Mouse (Mus musculus): ENCODE data around the gene Tmem88.

The Tmem88 gene

DNA sequence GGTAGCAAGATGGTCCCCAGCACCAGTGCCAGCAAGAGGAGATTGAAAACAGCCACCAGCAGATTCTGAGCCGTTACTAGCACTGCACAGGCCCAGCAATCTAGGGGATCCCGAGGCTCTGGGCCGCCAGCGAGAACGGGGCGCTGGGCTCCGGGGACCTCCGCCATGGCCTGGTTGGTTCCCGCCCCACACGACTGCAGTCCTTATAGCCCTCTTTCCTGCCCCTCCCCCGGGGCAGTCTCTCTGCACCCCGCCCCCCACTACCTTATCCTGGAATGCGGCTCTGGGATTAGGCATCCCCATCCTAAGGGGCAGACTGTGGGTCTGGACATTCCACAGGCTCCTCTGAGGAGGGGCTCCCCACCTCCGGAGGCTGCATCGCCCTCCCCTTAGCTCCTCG is at the start of gene Tmem88:
Tmem88 (minus strand) TSS at position 176 of the 400 bp plus-strand sequence.
- DNase-seq (ENCODE audit: low spot score), result no peak

DNA sequence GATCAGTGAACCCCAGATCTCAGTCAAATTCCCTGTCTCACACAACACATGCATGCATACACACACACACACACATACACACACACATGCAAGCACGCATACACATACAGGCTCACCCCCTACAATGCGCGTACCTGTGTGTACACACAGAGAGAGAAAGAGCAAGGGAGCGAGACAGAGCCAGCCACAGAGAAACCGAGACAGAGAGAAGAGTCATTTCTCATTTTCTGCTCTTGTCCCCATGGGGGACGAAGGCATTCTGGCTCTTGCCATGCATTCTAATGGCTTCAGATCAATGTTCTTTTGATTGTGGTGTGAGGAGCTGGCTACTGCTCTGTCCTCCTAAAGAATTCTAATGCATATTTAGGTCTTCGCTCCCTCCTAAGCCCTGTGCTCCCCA is 49.3 kb upstream of the Tmem88 start:
- DNase-seq (ENCODE audit: low spot score), result no peak

DNA sequence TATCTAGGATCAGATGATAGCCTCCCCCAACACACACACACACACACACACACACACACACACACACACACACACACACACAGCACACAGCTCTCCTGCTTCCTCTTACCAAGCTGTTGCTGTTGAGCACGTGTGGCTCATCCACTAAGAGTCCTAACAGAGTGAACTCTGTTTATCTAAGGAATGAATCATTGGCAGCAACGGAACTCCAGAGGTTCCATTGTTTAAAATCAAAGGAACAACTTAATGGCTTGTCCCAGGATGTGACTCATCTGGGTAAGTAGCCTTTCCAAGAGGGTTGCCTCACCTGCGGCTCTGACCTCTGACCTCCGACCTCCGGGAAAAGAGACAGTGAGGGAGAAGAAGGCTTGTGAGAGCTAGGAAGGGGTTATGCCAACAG is 45.3 kb upstream of the Tmem88 start:
- DNase-seq (ENCODE audit: low spot score), result no peak

DNA sequence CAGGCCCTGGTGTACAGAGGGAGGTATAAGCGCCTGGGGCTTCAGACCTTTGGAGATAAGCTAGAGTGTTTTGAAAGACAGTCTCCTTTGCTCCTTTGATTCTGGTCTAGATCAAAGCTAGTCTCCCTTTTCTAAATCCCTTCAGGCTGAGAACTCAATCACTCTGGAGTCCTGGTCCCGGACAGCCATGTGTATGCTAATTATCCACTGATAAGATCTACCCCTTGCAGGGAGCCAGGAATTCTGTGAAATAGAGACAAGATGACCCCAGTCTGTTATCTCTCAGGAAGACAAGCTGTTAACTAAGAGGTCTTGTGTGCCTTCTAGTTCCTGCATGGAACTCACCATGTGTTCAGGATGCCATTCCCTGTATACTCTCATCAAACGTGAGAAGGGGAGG is 39.3 kb upstream of the Tmem88 start:
- DNase-seq (ENCODE audit: low spot score), result no peak

DNA sequence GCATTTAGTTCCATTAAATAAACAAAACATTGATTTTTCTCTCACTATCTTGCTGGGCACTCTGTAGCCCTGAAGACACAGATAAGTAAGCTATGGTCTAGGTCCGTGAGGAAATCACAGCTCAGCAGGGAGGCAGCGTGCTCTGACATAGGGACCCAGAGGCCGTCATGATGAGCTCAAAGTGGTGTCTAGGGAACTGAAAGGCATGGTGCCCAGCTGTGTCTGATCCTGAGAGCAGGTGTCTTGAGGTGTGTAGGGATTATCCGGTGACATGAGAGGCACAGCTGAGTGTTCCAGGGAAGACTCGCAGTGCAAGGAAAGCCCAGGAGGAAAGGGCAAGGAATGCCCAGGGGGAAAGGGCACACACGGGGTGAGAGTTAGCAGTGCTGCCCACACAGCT is 35.2 kb upstream of the Tmem88 start:
- DNase-seq (ENCODE audit: low spot score), result no peak

DNA sequence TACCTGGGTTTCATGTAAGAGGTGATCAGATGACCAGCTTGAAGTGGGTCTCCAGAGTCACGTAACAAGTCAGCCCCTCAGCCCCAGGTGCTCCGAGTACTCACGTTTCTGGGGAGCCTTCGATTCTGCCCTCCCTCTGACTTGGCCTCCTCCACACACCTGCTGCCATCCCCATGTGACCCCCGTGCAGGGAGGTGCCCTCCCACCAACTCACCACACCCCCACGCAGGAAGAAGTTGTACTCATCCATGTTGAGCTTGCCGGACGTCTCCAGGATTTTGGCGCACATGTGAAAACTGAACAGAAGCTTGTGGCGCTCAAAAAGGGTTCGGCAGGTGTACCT is 34.6 kb upstream of the Tmem88 start:
- DNase-seq (ENCODE audit: low spot score), result no peak

DNA sequence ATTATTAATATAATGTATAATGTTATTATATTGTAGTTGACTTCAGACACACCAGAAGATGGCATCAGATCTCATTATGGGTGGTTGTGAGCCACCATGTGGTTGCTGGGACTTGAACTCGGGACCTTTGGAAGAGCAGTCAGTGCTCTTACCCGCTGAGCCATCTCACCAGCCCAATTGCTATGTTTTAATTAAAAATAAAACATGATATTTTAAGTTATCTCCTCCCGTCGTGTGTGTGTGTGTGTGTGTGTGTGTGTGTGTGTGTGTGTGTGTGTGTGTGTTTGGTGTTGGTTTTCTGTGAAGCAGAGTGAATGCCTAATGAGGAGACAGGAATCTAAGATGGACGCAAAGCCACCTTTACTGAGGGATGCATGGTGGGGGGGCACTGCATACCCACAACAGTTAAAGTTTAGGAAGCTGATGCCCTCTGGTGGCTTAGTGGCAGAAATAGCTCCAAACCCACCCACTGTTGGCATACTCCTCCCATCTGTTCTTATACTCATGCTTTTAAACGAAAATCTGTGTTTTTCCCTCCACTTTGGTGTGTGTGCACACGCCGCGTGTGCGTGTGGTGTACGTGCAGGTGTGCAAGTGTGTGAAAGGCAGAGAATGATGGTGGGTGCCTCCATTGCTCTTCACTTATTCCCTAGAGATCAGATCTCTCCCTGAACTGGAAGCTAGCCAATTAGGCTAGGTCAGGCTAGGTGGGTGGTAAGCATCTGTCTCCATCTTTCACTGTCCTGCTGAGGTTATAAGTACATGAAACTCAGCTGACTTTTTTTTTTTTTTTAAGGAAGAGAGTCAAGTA is 34.0 kb upstream of the Tmem88 start:
- peak; percentile 84 for DNase-seq (ENCODE audit: low spot score)

DNA sequence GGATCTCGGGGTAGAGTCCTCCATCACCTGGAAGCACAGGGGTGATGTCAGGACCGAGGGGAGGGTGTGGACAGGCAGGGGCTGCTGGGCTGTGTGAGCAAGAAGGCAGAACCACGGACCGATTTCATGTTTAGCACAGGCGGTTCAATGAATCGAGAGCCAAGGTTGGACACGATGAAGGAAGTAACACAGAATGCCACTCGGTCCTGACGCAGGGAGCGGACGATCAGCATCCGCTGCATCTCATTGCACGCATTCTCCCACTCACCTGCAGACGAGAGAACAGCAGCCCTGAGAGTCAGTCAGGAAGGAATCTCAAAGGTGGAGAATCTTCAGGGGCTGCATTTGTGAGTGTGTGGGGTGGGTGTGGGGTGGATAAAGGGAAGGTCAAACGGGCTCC is 32.6 kb upstream of the Tmem88 start:
- DNase-seq (ENCODE audit: low spot score), result no peak

DNA sequence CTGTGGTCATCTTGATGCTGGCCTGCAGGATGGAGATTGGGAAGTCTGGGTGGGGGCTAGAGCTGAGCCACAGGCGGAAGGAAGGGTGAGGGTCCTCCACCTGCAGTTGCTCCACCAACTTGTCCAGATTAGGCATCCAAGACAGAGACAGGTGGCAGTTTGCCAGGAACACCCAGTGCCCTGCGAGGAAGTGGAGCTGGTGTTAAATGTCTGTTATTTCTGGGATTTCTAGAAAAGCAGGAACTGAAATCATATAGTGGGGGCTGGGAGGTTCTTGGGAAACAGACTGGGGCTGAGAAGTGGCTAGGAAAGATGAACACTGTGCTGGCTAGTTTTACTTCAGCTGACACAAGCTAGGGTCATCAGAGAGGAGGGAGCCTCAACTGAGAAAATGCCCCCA is 31.3 kb upstream of the Tmem88 start:
- no peak for DNase-seq (ENCODE audit: low spot score)

DNA sequence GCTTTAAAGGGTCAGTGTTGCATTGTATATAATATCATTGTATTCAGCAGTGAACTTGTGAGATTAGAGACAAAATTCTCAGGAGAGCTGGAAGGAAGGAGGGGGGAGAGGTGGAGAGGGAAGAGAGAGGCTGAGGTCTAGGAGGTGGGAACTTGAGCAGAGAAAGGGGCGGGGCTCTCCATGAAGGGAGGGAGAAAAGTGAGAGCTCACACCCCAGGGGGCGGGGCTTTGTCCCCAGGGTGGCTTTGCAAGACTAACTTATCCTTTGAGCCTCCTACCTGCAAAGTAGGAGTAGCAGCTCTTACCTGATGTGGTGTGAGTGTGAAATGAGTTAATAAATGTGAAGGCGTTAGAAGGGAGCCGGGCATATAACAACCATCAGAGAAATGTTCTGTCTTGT is 30.7 kb upstream of the Tmem88 start:
- DNase-seq (ENCODE audit: low spot score), result no peak

DNA sequence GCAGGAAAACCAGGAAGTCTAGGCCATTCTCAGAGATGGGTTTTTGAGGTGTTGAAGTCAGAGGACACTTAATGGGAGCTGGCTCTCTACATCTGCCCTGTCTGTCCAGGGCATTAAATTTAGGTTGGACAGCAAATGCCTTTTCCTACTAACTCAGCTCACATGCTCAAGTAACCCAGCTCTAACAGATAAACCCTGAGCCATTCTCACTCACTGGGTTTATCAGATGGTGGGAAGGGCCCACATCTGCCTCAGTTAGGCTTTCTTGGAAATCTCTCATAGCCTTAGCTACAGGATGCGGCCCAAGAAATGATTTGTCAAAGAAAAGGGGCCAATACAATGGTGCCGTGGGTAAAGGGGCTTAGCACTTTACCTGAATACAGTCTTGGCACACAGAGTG is 28.2 kb upstream of the Tmem88 start:
- no peak for DNase-seq (ENCODE audit: low spot score)

DNA sequence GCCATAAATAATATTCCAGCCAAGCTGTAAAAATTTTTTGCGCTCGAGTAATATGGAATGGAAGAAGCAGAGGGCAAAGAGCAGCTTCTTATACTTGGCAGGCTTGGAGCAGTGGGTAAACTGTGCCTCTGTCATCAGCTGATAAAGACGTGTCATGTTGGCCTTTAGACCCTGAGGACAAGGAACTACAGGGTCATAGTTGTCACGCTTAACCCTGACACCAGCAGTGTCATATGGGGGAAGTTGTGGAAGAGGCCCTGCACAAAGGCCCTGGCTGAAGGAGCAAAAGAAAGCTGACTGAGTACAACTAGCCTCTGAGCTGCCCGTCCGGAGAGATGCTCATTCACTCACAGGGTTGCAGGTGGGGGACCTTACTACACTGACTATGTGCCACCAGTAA is 25.9 kb upstream of the Tmem88 start:
- DNase-seq (ENCODE audit: low spot score), result no peak

DNA sequence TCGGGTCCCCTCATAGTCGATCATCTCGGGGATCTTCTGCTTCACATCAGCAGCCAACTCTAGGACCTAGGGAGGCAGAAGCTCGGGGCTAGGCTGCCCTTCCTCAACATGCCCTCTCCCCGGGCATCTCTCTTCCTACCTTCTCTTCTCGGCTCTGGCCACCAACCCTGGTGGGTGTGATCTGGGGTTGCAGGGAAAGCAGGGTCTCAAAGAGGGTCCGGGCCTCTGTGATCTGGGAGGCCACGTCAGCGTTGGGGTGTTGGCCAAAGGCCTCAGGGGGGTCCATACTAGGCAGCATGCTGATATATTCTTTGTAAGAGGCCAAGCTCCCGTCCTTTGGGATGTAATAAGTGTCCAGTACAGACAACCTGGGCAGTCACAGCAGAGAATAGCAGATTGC is 24.8 kb upstream of the Tmem88 start:
- no peak for DNase-seq (ENCODE audit: low spot score)

DNA sequence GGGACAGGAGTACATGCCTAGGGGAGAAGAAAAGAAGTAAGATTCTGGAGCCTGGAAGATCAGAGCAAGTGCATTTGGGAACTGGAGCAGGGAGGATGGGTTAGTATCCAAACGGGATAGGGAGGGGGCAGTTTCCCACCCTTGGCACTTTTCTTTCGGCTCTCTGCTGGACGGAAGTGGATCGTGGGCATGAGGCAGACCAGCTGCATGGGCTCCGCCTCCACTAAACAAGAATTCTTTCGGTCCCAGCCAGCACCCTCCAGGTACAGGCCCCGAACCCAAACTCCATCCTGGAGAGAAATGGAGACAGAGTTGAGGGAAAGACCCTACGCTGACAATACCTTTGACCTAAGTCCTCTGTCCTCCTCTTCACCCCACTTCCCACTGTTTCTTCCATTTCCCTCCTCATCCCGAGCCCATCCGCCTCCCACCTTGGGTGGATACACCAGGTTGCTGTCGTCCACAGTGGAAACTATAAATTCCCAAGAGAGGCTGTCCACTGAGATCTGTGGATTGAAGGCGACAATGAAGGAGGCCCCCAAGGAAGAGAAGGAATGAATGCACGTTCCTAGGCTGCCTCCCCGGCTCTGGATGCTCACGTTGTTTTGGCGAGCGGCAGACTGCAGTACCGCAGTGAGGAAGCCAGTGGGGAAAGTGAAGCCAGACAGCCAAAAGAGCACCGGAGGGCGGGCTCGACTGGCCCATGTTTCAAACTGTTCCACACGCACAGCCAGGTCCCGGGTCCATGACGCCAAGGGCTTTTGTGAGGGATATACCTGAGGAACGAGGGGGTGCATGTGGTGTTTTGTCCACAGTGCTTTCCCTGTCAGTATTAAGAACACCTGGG is 23.3 kb upstream of the Tmem88 start:
- no peak for DNase-seq (ENCODE audit: low spot score)

DNA sequence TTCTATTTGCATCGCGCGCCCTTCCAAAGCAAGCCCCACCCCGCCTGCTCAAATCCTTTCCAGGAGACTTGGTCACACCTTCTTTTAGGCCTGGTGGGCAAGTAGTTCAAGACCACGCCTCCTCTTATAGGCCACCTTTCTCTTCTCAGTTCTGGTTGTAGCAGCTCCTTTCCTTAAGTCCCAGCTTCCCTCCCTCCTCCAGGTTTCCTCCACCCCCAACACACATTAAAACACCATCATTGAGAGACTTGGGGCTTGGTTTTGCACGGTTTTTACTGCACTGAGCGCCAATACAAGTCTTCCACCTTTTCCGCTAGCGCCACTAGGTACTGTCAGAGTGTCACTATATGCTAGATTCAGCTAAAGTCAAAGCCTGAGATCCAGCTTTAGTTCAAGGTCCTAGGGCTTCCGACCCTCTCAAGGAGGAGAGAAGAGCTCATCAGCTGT is 22.5 kb upstream of the Tmem88 start:
- DNase-seq (ENCODE audit: low spot score), result no peak

DNA sequence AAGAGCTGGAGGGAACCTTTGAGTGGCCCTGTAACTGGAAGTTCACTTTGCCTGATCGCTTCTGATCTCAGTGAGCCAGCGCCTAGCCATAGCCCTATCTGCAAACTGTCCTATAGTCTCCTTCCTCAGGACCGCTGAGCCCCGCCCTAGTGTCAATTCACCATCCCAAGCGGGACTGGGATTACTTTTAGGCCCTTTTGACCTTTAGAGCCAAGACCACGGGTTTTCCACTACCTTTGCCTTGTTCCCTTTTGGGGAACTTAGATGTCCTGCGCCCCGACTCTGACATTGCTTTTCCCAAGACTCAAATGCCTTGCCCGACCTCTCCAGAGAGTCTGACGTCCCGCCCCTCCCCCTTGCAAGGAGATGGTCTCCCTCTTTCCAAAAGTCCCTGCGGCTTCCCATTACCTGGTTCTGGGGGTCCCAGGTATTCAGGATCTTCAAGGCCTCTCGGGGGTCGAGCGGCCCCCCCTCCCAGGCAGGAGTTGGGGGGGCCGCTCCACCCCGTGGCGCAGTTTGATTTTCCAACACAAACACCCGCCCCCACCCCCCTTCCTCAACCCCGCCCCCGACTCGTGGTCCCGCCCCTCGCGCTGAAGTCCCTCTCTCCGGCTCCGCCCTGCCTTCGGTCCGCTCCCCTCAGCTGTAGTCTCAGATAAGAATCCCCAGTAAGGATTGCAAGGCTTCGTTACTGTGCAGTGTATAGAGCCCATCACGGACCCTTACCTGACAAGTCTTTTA is 21.9 kb upstream of the Tmem88 start:
- DNase-seq (ENCODE audit: low spot score), result no peak

DNA sequence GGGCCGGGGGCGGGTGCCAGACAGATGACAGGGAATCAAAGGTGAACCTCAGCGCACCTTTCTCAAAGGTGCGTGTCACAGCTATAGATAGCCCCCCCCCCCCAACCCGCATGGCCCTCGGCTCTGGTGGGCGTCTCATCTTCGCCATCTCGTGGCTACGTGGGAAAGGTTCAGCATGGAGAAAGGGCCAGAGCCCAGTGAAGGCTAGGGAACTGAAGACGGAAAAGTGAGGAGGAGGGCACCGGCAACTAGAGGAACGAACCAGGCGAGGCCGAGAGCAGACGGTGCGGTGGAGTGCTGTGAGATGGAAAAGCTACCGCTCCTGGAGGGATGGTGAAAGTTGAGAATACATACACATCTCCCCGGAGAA is 21.4 kb upstream of the Tmem88 start:
- DNase-seq (ENCODE audit: low spot score), result no peak

DNA sequence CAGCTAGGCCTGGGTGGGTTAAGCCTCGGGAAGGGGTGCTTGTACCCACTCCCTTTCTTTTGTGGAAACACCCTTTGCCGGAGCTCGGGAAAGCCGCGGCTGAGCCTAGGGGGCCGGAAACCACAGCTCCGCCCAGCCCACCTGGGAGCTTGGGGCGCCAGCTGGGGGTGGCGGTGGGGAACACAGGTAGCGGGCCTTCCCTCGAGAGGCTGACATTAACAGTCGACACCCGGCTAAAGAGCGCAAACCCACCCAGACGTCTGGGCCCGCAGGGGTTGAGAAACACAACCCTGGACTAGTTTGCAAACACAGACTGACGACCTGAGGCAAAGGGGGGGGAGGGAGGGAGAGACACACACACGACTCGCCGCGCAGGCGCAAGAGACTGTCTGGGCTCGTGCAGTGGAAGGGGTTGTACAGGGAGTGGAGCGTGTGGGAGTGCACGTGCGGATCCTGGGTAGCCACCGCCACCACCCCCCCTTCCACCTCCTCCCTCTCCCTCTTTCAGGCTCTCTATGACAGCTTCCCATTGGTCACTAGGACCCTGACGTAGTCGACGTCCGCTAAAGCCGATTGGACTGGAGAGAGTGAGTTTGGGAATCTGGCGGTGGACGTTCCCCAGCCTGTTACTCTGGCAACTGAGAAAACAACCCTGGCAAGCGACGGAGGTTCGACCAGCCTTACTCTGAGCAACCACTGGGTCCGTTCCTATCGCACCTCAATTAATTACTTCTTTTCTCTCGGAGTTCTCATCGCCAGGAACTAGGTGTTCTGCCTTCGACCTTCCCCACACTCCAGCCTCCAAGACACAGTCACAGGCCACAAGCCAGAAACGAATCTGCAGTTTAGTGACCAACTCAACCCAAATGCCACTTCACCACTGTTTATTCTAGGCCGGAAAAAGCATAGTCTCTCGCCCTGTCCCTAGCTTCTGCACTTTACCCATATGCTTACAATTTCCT is 20.7 kb upstream of the Tmem88 start:
- DNase-seq (ENCODE audit: low spot score), result peak; percentile 82

DNA sequence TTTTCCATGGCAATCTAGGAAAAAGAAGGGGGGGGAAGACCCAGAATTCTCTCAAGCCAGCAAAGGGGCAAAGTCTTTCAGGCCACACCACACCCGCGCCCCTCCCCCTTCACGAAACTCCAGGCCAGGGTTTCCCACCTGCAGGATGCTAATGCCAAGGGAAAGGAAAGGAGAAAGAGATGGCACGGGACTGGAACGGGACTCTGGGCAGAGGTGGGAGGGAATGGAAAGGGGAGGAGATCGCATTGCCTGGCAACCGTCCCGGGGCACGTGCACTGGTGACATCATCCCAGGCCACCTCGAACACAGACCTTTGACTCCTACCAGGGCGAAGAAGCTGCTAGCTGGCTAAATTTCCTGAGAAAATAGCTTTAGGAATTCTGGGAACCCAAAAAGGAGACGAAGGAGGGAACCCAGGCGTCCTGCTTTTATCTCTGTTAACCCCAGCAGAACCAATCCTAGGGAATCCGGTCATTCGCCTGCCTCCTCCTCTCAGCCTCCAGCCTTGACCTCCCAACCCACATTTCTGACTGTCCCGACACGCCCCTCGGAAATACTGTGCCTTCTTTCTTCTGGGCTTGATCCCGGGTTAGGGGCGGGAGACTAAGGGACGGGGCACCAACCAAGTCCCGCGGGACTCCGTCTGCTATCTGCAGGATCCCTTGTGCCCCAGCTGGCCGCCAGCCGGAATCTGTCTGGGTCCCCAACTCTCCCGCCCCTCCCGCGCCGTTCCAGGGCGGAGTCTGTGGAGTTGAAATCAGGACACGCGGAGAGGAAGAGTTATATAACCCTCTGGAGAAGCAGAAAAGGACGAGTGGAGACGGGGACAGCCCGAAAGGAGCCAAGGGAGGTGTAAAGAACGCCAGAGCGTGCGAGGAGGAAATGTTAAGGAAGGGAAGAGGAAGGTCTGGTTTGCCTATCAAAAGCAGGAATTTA is 19.7 kb upstream of the Tmem88 start:
- peak; percentile 53 for DNase-seq (ENCODE audit: low spot score)

DNA sequence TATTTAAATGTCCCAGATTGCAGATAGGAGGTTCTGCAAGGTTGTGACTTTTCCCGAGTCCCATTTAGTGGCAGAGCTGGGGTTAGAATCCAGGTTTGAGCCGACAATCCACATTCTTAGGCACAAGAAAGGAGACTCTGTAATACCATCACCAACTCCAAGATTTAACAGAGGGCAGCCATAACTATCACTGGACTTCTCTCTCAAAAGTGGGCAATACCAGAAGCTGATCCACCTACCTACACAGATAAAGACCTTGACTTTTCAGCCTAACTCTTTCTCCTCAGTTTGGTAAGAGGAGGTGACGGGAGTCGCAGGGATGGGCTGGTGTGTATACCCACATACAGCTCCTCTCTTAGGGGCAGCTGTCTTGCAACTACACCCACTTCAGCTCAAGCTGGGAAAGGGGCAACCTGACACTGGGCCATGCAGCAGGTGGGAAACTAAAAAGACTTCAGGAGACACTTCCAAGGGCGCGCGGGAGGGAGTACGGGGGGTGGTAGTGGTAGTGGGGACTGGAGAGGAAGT is 19.0 kb upstream of the Tmem88 start:
- no peak for DNase-seq (ENCODE audit: low spot score)

All from T-cell, adult 2 months (primary cell).